Mouse (Mus musculus) lung, adult 2 months (tissue): ENCODE results near the gene Cflar. TPM values are rescaled to one million over a fixed set of nuclear protein-coding genes. Genes with fewer than 3 reads are reported as not detected.

ENCODE experiments used
- DNase-seq: peaks from one replicate; pipeline ENCODE4 v3.0.0; 2022
- H3K4me1 ChIP-seq: fragments of 200-500 bp; 2 replicates; pipeline ENCODE4 v1.6.1; 2011; ENCODE audit warnings: low read length; ENCODE audit not compliant: control insufficient read depth, insufficient read depth
- H3K4me3 ChIP-seq: fragments of 200-500 bp; replicated peaks from 2 replicates; pipeline ENCODE3; 2011; ENCODE audit warnings: low read depth, mild to moderate bottlenecking, control low read depth, low read length; ENCODE audit errors: extremely low read depth
- CTCF ChIP-seq: fragments of 200-500 bp; IDR thresholded peaks from 2 replicates; pipeline ENCODE4 v1.5.1; 2011; ENCODE audit warnings: mild to moderate bottlenecking, low read length, control low read depth; ENCODE audit not compliant: insufficient read depth
- POLR2A ChIP-seq: fragments of 200-500 bp; IDR thresholded peaks from 2 replicates; pipeline ENCODE4 v1.6.1; 2011; ENCODE audit warnings: low read depth, mild to moderate bottlenecking, control low read depth, low read length, borderline replicate concordance; ENCODE audit errors: extremely low read depth
- WGBS: fragments of 180-500 bp; shearing (Covaris S2); methylation state at CpG from one replicate; pipeline ENCODE4 v1.1.7; 2018; 5-methylcytosine and 5-hydroxymethylcytosine counted together
- polyA plus RNA-seq: library from polyadenylated mRNA; depleted of rRNA; stranded (reverse); fragments of >200 nt; gene quantifications from 2 replicates; pipeline ENCODE4 v1.2.3, GENCODE M21; 2012

The Cflar gene
- polyA plus RNA-seq, 1 experiment: 63.2 TPM

GRCm38 (mm10) chr1:58722115-58722938 lies 11.0 kb downstream of the Cflar start:
- WGBS: 46% methylated on average over 11 of the region's 11 CpGs
- no peak overlapping the region for H3K4me3 ChIP-seq
- DNase-seq: no peak
- TF ChIP-seq POLR2A (no peak), CTCF (no peak)
- peaks cover 29% of the 10 kb centered on the region for H3K4me1 ChIP-seq

GRCm38 (mm10) chr1:58723062-58723808 lies 11.9 kb downstream of the Cflar start:
- peaks cover 37% of the 10 kb centered on the region for H3K4me1 ChIP-seq
- H3K4me3 ChIP-seq: no peak overlapping the region
- TF ChIP-seq POLR2A (no peak), CTCF (no peak)
- no peak for DNase-seq
- 60% methylated on average over 7 of the region's 7 CpGs for WGBS

- DNase-seq: no peak
- H3K4me1 ChIP-seq: peaks cover 37% of the 10 kb centered on the region
- no peak overlapping the region for H3K4me3 ChIP-seq
- TF ChIP-seq POLR2A (no peak), CTCF (no peak)
- WGBS: 53% methylated on average over 7 of the region's 7 CpGs
Observed at GRCm38 (mm10) chr1:58723809-58724405, 12.6 kb downstream of the Cflar start.

GRCm38 (mm10) chr1:58724533-58724932 lies 13.2 kb downstream of the Cflar start:
- WGBS: 46% methylated on average over 7 of the region's 9 CpGs
- Histone ChIP-seq H3K4me1 (peaks cover 37% of the 10 kb centered on the region), H3K4me3 (no peak overlapping the region)
- no peak for TF ChIP-seq POLR2A
- no peak for TF ChIP-seq CTCF
- no peak for DNase-seq

- Histone ChIP-seq H3K4me3 (no peak overlapping the region), H3K4me1 (peaks cover 34% of the 10 kb centered on the region)
- no peak for DNase-seq
- TF ChIP-seq POLR2A: no peak
- no peak for TF ChIP-seq CTCF
Observed at GRCm38 (mm10) chr1:58725095-58725494, 13.8 kb downstream of the Cflar start.

- TF ChIP-seq POLR2A (no peak), CTCF (no peak)
- Histone ChIP-seq H3K4me1 (peaks cover 31% of the 10 kb centered on the region), H3K4me3 (no peak overlapping the region)
- DNase-seq: no peak
- WGBS: 60% methylated on average over 5 of the region's 5 CpGs
Observed at GRCm38 (mm10) chr1:58725767-58726166, 14.5 kb downstream of the Cflar start.

- H3K4me3 ChIP-seq: no peak overlapping the region
- WGBS: 67% methylated on average over 1 of the region's 1 CpGs
- H3K4me1 ChIP-seq: peaks cover 23% of the 10 kb centered on the region
- DNase-seq: no peak
- TF ChIP-seq POLR2A (no peak), CTCF (no peak)
Observed at GRCm38 (mm10) chr1:58727019-58727746, 15.9 kb downstream of the Cflar start.

GRCm38 (mm10) chr1:58727747-58728589 lies 16.7 kb downstream of the Cflar start:
- no peak for TF ChIP-seq CTCF
- TF ChIP-seq POLR2A: no peak
- WGBS: 84% methylated on average over 10 of the region's 10 CpGs
- DNase-seq: no peak
- Histone ChIP-seq H3K4me1 (peaks cover 17% of the 10 kb centered on the region), H3K4me3 (no peak overlapping the region)
